Mouse (Mus musculus) hindbrain, embryonic 11.5 days (tissue): Measurements from ENCODE around the gene Prnp. TPM values are rescaled to one million over a fixed set of nuclear protein-coding genes. Genes with fewer than 3 reads are reported as not detected.

Experiments used
- ATAC-seq: fragments of 200-750 bp; cut with Nextera tagmentation; 2 replicates; pipeline ENCODE4 v1.8.0; 2017; ENCODE audit warnings: mild to moderate bottlenecking, moderate TSS enrichment, moderate library complexity; ENCODE audit not compliant: low FRiP score
- DNase-seq: peaks from one replicate; pipeline ENCODE4 v3.0.0-alpha.2; 2015; ENCODE audit warnings: low spot score
- H3K27ac ChIP-seq: fragments of 300-500 bp; sonication (generic); 2 replicates; pipeline ENCODE4 v1.5.1; 2014; ENCODE audit warnings: mild to moderate bottlenecking, low read depth, low read length
- H3K27me3 ChIP-seq: fragments of 300-500 bp; sonication (generic); 2 replicates; pipeline ENCODE4 v1.6.1; 2014; ENCODE audit warnings: mild to moderate bottlenecking, low read length, moderate library complexity, mixed read lengths; ENCODE audit not compliant: control insufficient read depth, insufficient read depth
- H3K36me3 ChIP-seq: fragments of 300-500 bp; sonication (generic); 2 replicates; pipeline ENCODE4 v1.6.1; 2014; ENCODE audit warnings: mild to moderate bottlenecking, low read length, moderate library complexity, mixed read lengths; ENCODE audit not compliant: control insufficient read depth, insufficient read depth
- H3K4me1 ChIP-seq: fragments of 300-500 bp; sonication (generic); replicated peaks from 2 replicates; pipeline ENCODE4 v1.6.1; 2014; ENCODE audit warnings: low read length, mixed read lengths; ENCODE audit not compliant: control insufficient read depth, insufficient read depth
- H3K4me2 ChIP-seq: fragments of 300-500 bp; sonication (generic); replicated peaks from 2 replicates; pipeline ENCODE4 v1.6.1; 2014; ENCODE audit warnings: mild to moderate bottlenecking, low read depth, low read length
- H3K4me3 ChIP-seq: fragments of 300-500 bp; sonication (generic); 2 replicates; pipeline ENCODE4 v1.5.1; 2014; ENCODE audit warnings: low read depth, low read length
- H3K9ac ChIP-seq: fragments of 300-500 bp; sonication (generic); 2 replicates; pipeline ENCODE4 v1.6.1; 2014; ENCODE audit warnings: low read depth, low read length
- H3K9me3 ChIP-seq: fragments of 300-500 bp; sonication (generic); 2 replicates; pipeline ENCODE4 v1.6.1; 2016; ENCODE audit warnings: low read length; ENCODE audit not compliant: control insufficient read depth
- WGBS: fragments of 180-500 bp; shearing (Covaris S2); extraction: QIAGEN DNeasy Blood & Tissue Kit; methylation state at CpG from one replicate; pipeline ENCODE4 v1.1.7; 2014; 5-methylcytosine and 5-hydroxymethylcytosine counted together
- polyA plus RNA-seq: library from polyadenylated mRNA; unstranded; fragments of >200 nt; fragmentation: Nextera tagmentation; extraction: Ambion mirVana; gene quantifications from 2 replicates; pipeline ENCODE4 v1.2.1, GENCODE M21; 2014

Prnp gene
- 34.4 and 35.1 TPM in 2 replicates for polyA plus RNA-seq

DNA sequence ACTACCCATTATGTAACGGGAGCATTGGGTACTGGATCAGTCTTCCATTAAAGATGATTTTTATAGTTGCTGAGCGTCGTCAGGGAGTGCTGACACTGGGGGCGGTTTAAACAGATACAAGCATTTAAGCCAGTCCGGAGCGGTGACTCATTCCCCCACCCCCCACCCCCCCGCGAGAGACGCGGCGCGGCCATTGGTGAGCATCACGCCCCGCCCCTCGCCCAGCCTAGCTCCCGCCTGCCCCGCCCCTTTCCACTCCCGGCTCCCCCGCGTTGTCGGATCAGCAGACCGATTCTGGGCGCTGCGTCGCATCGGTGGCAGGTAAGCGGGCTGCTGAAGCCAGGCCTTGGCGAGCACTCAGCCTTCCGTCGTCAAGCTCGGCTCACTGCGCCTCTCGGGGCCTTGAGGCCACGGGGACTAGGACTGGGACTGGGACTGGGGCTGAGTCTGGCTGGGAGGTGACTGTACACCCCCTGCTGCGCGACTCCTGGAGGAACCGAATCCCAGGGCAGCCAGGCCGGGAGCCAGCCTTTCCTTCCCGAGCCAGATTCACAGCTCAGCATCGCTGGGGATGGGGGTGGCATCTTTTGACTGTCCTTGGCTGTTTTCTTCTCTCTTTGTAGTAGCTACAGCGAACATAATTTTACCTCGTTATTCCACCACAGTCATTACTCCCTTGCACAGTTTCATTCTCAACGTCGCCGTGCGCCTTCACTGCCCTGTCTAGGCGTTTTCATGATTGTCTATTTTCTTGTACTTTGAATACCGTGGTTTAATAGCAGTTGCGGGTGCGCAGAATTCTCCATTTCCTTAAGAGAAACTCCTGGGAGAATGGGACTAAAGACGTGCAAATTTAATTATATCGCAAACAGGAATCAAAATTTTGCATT lies at the start of gene Prnp, which contains the start of gene Prn:
Gene Prnp (plus strand): TSS at position 246 of the 890 bp plus-strand sequence.
Gene Prn (plus strand): TSS at position 275 of the 890 bp plus-strand sequence.
- Histone ChIP-seq H3K27ac (peak within 1 kb of the TSS; percentile 67), H3K4me1 (no peaks in the 10 kb centered on the region)
- 6% methylated on average over 46 of the region's 52 CpGs for WGBS

DNA sequence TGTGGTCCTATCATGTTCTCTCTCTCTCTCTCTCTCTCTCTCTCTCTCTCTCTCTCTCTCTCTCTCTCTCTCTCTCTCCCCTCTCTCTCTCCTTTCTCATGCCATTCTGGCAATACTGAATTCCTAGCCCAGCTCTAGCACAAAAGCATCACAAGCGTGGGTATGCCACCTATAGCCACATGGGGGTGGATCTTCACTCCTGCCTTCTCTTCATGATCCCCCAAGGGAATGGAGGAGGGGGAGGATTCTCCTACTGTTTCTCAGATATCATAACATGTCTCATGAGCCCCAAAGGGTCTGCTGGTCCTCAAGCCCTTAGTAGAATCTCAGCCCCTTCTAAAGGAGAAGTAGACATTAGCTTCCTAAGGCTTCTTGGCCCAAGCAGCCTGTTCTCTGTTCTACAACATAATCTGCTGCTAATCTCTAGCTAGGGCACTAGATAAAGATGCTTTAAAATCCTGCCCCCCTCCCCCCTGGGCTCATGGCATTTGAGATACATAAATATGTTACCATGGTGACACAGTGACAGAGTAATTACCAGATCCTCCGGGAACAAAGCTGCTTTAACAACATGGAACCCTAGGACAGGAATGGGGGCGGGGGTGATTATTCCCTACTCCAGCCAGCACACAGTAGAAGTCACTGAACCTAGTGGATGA lies 47.0 kb upstream of the Prnp start:
- Histone ChIP-seq H3K9me3 (no peaks in the 10 kb centered on the region), H3K27me3 (no peaks in the 10 kb centered on the region), H3K36me3 (no peaks in the 10 kb centered on the region), H3K4me3 (no peak overlapping the region), H3K4me2 (no peak overlapping the region), H3K27ac (no peak overlapping the region), H3K4me1 (no peaks in the 10 kb centered on the region), H3K9ac (no peak overlapping the region)
- ATAC-seq, result peak; percentile 59
- peak; percentile 45 for DNase-seq
- 45% methylated on average over 3 of the region's 3 CpGs for WGBS

More for the DNA sequence above, at the start of gene Prnp, which contains the start of gene Prn:
- H3K4me2 ChIP-seq, result peak within 1 kb of the TSS; percentile 81
- no peaks in the 10 kb centered on the region for H3K27me3 ChIP-seq
- peak; percentile 94 for ATAC-seq
- peak; percentile 95 for DNase-seq
- no peaks in the 10 kb centered on the region for H3K9me3 ChIP-seq
- no peaks in the 10 kb centered on the region for H3K36me3 ChIP-seq
- peak within 1 kb of the TSS; percentile 88 for H3K9ac ChIP-seq
- peak within 1 kb of the TSS; percentile 69 for H3K4me3 ChIP-seq

DNA sequence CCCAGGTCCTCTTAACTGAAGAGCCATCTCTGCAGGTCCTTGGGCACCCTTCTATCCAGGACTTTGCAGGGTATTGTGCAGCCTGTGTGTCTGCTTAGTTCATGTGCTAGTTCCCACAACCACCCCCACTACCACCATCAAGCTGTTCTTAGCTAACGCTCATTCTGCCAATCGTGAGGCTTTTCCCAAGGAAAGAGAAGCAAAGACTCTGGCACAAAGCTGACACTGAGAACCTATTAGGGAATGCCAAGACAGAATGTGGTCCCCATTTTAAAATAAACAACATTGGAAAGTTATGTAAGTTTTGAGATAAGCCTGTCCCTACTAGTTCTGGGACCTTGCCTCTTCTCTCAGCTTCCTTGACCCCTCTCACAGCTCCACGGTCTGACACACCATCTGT lies 46.3 kb upstream of the Prnp start:
- Histone ChIP-seq H3K9me3 (no peaks in the 10 kb centered on the region), H3K36me3 (no peaks in the 10 kb centered on the region), H3K4me1 (no peaks in the 10 kb centered on the region), H3K4me2 (no peak overlapping the region), H3K4me3 (no peak overlapping the region), H3K27me3 (no peaks in the 10 kb centered on the region), H3K27ac (no peak overlapping the region), H3K9ac (no peak overlapping the region)
- WGBS, result 73% methylated on average over 3 of the region's 3 CpGs
- no peak for DNase-seq
- ATAC-seq, result no peak

DNA sequence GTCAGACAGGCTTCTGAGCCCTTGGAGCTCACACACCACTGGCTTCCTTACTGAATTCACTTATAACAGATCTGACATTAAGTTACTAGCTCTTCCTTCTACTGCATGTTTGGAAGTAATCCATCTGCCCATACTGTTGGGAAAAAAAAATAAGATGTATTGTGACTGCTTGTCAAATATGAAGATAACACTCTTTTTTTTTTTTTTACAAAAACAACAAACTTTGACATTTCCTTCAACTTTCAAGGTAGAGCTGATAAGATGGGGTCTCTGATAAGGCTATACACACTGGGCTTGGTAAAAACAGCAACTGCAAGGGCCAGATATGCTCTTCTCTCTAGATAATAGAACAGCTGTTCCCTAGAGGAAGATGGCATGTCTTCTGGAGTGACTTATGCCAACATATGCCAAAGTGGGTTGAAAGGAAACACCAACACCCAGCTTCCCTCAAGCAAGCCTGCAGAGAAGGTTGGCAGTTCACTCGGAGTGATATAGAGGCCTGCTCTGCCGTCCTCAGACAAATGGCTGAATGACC lies 45.4 kb upstream of the Prnp start:
- DNase-seq (no peak), ATAC-seq (no peak)
- no peak overlapping the region for H3K27ac ChIP-seq
- no peak overlapping the region for H3K4me2 ChIP-seq
- no peaks in the 10 kb centered on the region for H3K27me3 ChIP-seq
- no peak overlapping the region for H3K9ac ChIP-seq
- no peaks in the 10 kb centered on the region for H3K4me1 ChIP-seq
- WGBS, result 81% methylated on average over 2 of the region's 2 CpGs
- H3K9me3 ChIP-seq, result no peaks in the 10 kb centered on the region
- H3K36me3 ChIP-seq, result no peaks in the 10 kb centered on the region
- H3K4me3 ChIP-seq, result no peak overlapping the region

DNA sequence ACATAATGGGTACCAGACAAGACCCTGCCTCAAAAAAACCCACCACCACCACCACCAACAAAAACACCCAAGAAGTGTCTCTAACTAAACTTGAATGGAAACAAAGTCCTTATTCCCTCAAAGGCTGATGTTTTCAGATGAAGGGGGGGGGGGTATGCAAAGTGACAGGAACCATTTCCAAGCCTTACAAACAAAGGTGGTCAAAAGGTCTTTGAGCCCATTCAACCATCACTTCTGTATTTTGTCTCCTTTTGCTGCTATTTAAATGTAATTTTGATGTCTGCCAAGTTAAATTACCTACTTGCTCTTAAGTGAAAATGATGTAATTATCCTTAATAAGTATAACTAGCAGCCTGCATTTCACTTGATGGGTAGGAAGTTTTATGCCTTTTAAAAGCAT lies 43.1 kb upstream of the Prnp start:
- Histone ChIP-seq H3K9ac (no peak overlapping the region), H3K4me2 (no peak overlapping the region), H3K36me3 (no peaks in the 10 kb centered on the region), H3K4me1 (no peaks in the 10 kb centered on the region), H3K27me3 (no peaks in the 10 kb centered on the region), H3K9me3 (no peaks in the 10 kb centered on the region), H3K4me3 (no peak overlapping the region), H3K27ac (no peak overlapping the region)
- ATAC-seq, result no peak
- DNase-seq, result no peak

DNA sequence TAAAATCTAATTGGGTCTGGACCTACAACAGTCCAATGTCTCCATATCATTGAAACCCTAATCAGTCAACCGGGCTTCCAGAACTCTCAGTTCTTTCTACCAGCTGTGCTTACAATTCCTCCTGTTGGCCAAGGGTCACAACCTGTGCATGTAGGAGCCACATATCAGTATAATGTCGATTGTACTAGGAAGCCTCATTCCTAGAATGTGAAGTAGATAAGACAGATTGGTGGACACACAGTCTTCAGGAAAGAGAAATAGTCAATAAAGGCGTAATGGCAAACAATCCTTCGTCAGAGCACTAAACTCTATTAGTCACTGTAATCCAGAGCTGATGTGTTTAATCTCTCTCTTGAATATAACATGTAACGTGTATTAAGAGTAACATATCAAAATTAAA lies 40.7 kb upstream of the Prnp start:
- WGBS, result 90% methylated on average over 5 of the region's 5 CpGs
- H3K4me3 ChIP-seq, result no peak overlapping the region

DNA sequence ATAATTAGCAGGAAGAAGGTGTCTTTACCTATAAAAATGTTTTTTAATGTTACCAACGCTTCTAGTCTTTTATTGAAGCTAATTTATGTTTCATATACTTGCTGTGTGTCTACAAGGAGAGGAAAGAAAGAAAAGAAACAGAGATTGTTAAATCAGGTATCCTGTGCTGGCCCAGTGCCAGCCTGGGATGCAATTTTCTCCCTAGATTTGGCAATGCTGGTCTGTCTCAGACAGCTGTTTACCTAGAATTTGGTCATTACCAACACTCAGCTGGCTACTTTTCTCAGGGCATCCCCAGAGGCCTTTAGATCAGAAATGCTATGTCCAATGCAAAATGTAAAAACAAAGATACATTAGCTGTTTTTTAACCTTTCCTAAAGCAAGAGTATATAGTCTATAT lies 36.4 kb upstream of the Prnp start:
- Histone ChIP-seq H3K4me1 (no peaks in the 10 kb centered on the region), H3K36me3 (no peaks in the 10 kb centered on the region), H3K4me2 (no peak overlapping the region), H3K27ac (no peak overlapping the region), H3K4me3 (no peak overlapping the region), H3K9me3 (no peaks in the 10 kb centered on the region), H3K9ac (no peak overlapping the region), H3K27me3 (no peaks in the 10 kb centered on the region)
- ATAC-seq, result no peak
- DNase-seq, result no peak
- WGBS, result 87% methylated on average over 1 of the region's 1 CpGs

More for the DNA sequence above, 40.7 kb upstream of the Prnp start:
- no peaks in the 10 kb centered on the region for H3K4me1 ChIP-seq
- no peak overlapping the region for H3K27ac ChIP-seq
- H3K9me3 ChIP-seq, result no peaks in the 10 kb centered on the region
- DNase-seq, result no peak
- H3K27me3 ChIP-seq, result no peaks in the 10 kb centered on the region
- no peak for ATAC-seq
- H3K4me2 ChIP-seq, result no peak overlapping the region
- no peak overlapping the region for H3K9ac ChIP-seq
- no peaks in the 10 kb centered on the region for H3K36me3 ChIP-seq

DNA sequence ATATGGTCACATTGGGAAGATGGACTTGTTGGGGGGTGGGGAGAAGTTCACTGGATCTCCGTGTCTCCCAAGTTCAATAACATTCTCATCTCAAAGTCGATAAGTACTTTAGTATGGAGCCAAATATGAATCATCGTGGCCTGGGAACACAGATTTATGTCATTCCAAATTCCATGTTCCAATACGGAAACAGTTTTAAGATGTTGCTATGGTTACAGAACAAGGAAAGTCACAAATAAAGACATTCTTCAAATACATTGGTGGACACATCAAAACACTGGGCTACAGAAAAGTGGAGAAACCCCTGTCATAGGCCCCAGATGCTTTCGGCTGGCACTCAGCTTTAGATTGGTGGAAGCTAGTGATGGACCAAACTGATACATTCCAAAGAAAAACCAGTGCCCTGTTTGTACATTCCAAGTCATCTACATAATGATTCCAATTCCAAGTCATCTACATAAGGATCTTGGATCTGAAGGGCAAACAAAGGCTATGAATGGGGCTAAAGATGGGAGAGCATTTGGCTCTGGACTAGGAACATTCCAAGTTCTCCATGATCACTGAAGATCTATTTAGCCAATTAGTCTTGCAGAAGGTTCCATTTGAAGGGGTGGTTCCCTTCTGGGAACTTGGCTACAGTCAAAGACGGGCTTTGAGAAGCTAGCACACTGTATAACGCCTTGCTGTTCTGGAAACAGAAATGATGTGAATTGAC lies 33.0 kb upstream of the Prnp start:
- Histone ChIP-seq H3K4me3 (no peak overlapping the region), H3K27me3 (no peaks in the 10 kb centered on the region), H3K9ac (no peak overlapping the region), H3K9me3 (no peaks in the 10 kb centered on the region), H3K4me1 (no peaks in the 10 kb centered on the region), H3K36me3 (no peaks in the 10 kb centered on the region), H3K27ac (no peak overlapping the region), H3K4me2 (no peak overlapping the region)
- ATAC-seq (no peak), DNase-seq (no peak)
- 93% methylated on average over 7 of the region's 7 CpGs for WGBS
